Mouse (Mus musculus) lung, postnatal 0 days (tissue): ENCODE results near the gene Fkbp14. TPM values are rescaled to one million over a fixed set of nuclear protein-coding genes. Genes with fewer than 3 reads are reported as not detected.

ENCODE experiments used
- ATAC-seq: fragments of 200-750 bp; cut with Nextera tagmentation; 2 replicates; pipeline ENCODE4 v1.8.0; 2017; ENCODE audit warnings: moderate library complexity
- DNase-seq: peaks from one replicate; pipeline ENCODE4 v3.0.0-alpha.2; 2016; ENCODE audit warnings: low spot score
- H3K27ac ChIP-seq: fragments of 300-500 bp; sonication (generic); 2 replicates; pipeline ENCODE4 v1.5.1; 2014; ENCODE audit warnings: antibody characterized with exemption, mild to moderate bottlenecking, low read length, mixed read lengths
- H3K27me3 ChIP-seq: fragments of 300-500 bp; sonication (generic); replicated peaks from 2 replicates; pipeline ENCODE4 v1.6.1; 2014; ENCODE audit warnings: low read length, mixed read lengths; ENCODE audit not compliant: insufficient read depth
- H3K36me3 ChIP-seq: fragments of 300-500 bp; sonication (generic); 2 replicates; pipeline ENCODE4 v1.6.1; 2014; ENCODE audit warnings: low read length, mixed read lengths; ENCODE audit not compliant: insufficient read depth
- H3K4me1 ChIP-seq: fragments of 300-500 bp; sonication (generic); 2 replicates; pipeline ENCODE4 v1.6.1; 2014; ENCODE audit warnings: antibody characterized with exemption, low read depth, low read length, mixed read lengths; ENCODE audit not compliant: insufficient read depth
- H3K4me2 ChIP-seq: fragments of 300-500 bp; sonication (generic); replicated peaks from 2 replicates; pipeline ENCODE4 v1.6.1; 2014; ENCODE audit warnings: low read depth, mild to moderate bottlenecking, low read length, moderate library complexity, mixed read lengths
- H3K4me3 ChIP-seq: fragments of 300-500 bp; sonication (generic); 2 replicates; pipeline ENCODE4 v1.5.1; 2014; ENCODE audit warnings: low read depth, low read length
- H3K9ac ChIP-seq: fragments of 300-500 bp; sonication (generic); replicated peaks from 2 replicates; pipeline ENCODE4 v1.6.1; 2014; ENCODE audit warnings: low read depth, mild to moderate bottlenecking
- H3K9me3 ChIP-seq: fragments of 300-500 bp; sonication (generic); 2 replicates; pipeline ENCODE4 v1.6.1; 2016; ENCODE audit warnings: low read length, mixed read lengths
- CTCF ChIP-seq: IDR thresholded peaks from 2 replicates; pipeline ENCODE4 v1.5.1; 2016; ENCODE audit warnings: antibody characterized with exemption, mild to moderate bottlenecking
- EP300 ChIP-seq: IDR thresholded peaks from 2 replicates; pipeline ENCODE4 v1.6.1; 2016; ENCODE audit warnings: antibody characterized with exemption, mild to moderate bottlenecking, control low read depth
- WGBS: fragments of 180-500 bp; shearing (Covaris S2); extraction: QIAGEN DNeasy Blood & Tissue Kit; methylation state at CpG from one replicate; pipeline ENCODE4 v1.1.7; 2014; 5-methylcytosine and 5-hydroxymethylcytosine counted together
- polyA plus RNA-seq: library from polyadenylated mRNA; unstranded; fragments of >200 nt; fragmentation: Nextera tagmentation; extraction: Ambion mirVana; gene quantifications from 2 replicates; pipeline ENCODE4 v1.2.1, GENCODE M21; 2015

Fkbp14 gene
- polyA plus RNA-seq, 1 experiment from 2014 or later, result 16.1 TPM

- Histone ChIP-seq H3K9ac (no peak overlapping the region), H3K27ac (no peak overlapping the region), H3K27me3 (no peaks in the 10 kb centered on the region), H3K4me2 (no peak overlapping the region), H3K9me3 (no peaks in the 10 kb centered on the region), H3K4me3 (no peak overlapping the region), H3K36me3 (no peaks in the 10 kb centered on the region), H3K4me1 (no peaks in the 10 kb centered on the region)
- ATAC-seq (peak; percentile 73), DNase-seq (no peak)
- TF ChIP-seq EP300 (no peak), CTCF (no peak)
- 33% methylated on average over 8 of the region's 8 CpGs for WGBS
Measured at GRCm38 (mm10) chr6:54531048-54531481, 66.0 kb downstream of the Fkbp14 start.

- no peak for TF ChIP-seq CTCF
- no peak for TF ChIP-seq EP300
- Histone ChIP-seq H3K27ac (no peak overlapping the region), H3K36me3 (no peaks in the 10 kb centered on the region), H3K4me1 (no peaks in the 10 kb centered on the region), H3K9me3 (no peaks in the 10 kb centered on the region), H3K9ac (no peak overlapping the region), H3K27me3 (no peaks in the 10 kb centered on the region), H3K4me2 (no peak overlapping the region), H3K4me3 (no peak overlapping the region)
- DNase-seq (no peak), ATAC-seq (no peak)
- 81% methylated on average over 2 of the region's 2 CpGs for WGBS
Measured at GRCm38 (mm10) chr6:54530182-54530581, 66.9 kb downstream of the Fkbp14 start.

DNA sequence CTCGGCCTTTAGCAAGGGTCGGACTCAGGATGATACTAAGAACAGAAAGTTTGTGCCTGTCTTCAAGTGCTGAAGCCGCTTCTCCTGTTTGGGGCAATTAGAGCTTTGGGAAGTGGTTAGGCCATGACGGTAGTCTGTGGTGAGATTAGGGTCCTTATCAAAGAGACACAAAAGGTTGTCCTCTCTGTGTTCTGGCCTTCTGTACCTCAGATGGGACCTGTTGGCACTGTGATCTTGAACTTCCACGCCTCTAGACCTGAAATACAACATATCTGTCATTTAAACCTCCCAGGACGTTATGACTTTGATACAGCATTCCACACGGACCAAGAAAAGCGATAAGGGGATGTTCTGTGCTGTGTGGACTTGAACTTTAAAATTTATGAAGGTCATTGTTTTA, 68.4 kb downstream of the Fkbp14 start:
- Histone ChIP-seq H3K4me2 (no peak overlapping the region), H3K4me1 (no peaks in the 10 kb centered on the region), H3K27ac (no peak overlapping the region), H3K36me3 (no peaks in the 10 kb centered on the region), H3K27me3 (no peaks in the 10 kb centered on the region), H3K9ac (no peak overlapping the region), H3K4me3 (no peak overlapping the region), H3K9me3 (no peaks in the 10 kb centered on the region)
- DNase-seq (no peak), ATAC-seq (no peak)
- TF ChIP-seq EP300 (no peak), CTCF (no peak)
- 81% methylated on average over 8 of the region's 8 CpGs for WGBS

Other genes starting within 250 kb of the Fkbp14 start
- gene Wipf3, start 167.7 kb downstream of the Fkbp14 start, polyA plus RNA-seq, result 2.7 and 3.7 TPM in 2 replicates
- gene Scrn1, start 30.8 kb downstream of the Fkbp14 start, polyA plus RNA-seq, result 2.8 TPM in 2 replicates
- gene Plekha8, start 2.2 kb downstream of the Fkbp14 start, polyA plus RNA-seq, result 4.0 and 4.7 TPM in 2 replicates
- gene Mturn, start 84.3 kb upstream of the Fkbp14 start, polyA plus RNA-seq, result 6.1 and 8.8 TPM in 2 replicates
- gene Znrf2, start 219.6 kb upstream of the Fkbp14 start, polyA plus RNA-seq, result 4.6 and 5.7 TPM in 2 replicates